Mouse (Mus musculus) E14TG2a.4 (cell line): ENCODE measurements at regions not wholly inside any gene's neighbourhood (a gene's known extent, or its start where the extent isn't known, plus 50 kb on each side); places are given as distances from the start of the nearest gene placed in this dataset.

Experiments
- H3K27me3 ChIP-seq: 2 replicates; pipeline ENCODE4 v1.6.1; 2014; ENCODE audit warnings: low read length, control low read depth; ENCODE audit not compliant: insufficient read depth
- H3K36me3 ChIP-seq: 2 replicates; pipeline ENCODE4 v1.6.1; 2014; ENCODE audit warnings: low read length, control low read depth; ENCODE audit not compliant: insufficient read depth
- H3K4me1 ChIP-seq: replicated peaks from 2 replicates; pipeline ENCODE4 v1.6.1; 2014; ENCODE audit warnings: low read depth, low read length, control low read depth
- H3K4me3 ChIP-seq: replicated peaks from 2 replicates; pipeline ENCODE4 v1.5.1; 2014; ENCODE audit warnings: mild to moderate bottlenecking, low read length
- H3K9me3 ChIP-seq: 2 replicates; pipeline ENCODE4 v1.6.1; 2014; ENCODE audit warnings: low read length, control low read depth
- CTCF ChIP-seq: conservative IDR thresholded peaks from 2 replicates; pipeline ENCODE4 v1.5.1; 2014; ENCODE audit warnings: low read length
- NANOG ChIP-seq: IDR thresholded peaks from 2 replicates; pipeline ENCODE4 v1.6.1; 2014; ENCODE audit warnings: borderline replicate concordance, low read length, mixed read lengths
- POU5F1 ChIP-seq: IDR thresholded peaks from 2 replicates; pipeline ENCODE4 v1.6.1; 2014; ENCODE audit warnings: low read length, borderline replicate concordance

DNA sequence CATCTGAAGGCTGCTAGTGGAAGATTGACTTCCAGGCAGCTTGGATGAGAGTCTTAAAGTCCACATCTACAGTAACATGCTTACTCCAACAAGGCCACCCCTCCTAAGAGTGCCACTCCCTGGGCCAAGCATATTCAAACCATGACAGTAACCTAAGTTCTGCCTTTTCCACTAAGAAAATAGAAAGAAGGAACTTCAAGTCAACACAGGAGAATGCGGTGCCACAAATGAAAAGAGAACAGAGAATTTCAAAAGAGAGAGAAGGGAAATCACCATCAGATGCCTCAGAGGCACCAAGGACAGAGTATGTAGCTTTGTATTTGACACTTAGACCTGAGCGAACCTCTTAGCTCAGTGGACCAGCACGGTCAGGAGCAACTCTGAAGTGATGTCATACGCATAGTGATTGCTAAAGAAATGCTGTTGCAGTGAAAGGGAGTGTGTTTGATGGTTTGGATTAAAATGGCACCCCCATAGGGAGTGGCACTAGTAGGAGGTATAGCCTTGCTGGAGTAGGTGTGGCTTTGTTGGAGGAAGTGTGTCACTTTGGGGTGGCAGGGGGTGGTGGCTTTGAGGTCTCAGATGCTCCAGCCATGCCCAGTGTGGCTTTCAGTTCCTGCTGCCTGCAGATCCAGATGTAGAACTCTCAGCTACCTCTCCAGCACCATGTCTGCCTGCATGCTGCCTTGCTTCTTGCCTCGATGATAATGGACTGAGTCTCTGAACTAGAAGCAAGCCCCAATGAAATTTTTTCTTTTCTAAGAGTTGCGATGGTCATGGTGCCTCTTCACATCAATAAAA, 77.1 kb upstream of the Cnot2 start:
- no peaks in the 10 kb centered on the region for H3K27me3 ChIP-seq
- no peak for TF ChIP-seq POU5F1
- no peak for TF ChIP-seq CTCF
- TF ChIP-seq NANOG: no peak

DNA sequence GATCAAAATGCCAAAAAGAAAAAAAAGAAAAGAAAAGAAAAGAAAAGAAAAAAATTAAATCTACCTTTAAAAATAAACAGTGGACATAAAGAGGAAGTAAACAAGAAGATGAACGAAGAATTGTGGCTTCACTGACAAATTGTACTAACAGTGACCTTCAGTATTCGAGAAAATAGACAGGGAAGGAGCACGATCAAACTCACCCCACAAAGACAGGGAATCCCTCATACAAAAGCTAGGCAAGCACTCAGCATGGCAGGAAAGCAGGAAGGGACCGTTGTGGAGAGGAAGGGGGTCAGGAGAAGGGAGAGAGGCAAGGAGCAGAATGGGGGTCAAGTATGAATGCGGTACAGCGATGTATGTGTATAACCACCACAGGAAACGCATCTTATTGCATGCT, 74.6 kb upstream of the Cnot2 start:
- H3K27me3 ChIP-seq: no peaks in the 10 kb centered on the region
- H3K9me3 ChIP-seq: no peaks in the 10 kb centered on the region
- H3K36me3 ChIP-seq: no peaks in the 10 kb centered on the region
- no peak for TF ChIP-seq CTCF
- TF ChIP-seq POU5F1: no peak
- no peak for TF ChIP-seq NANOG
- peaks cover 11% of the 10 kb centered on the region for H3K4me1 ChIP-seq
- H3K4me3 ChIP-seq: no peak overlapping the region

More for the DNA sequence above, 77.1 kb upstream of the Cnot2 start:
- Histone ChIP-seq H3K4me3 (no peak overlapping the region), H3K36me3 (no peaks in the 10 kb centered on the region), H3K4me1 (peaks cover 17% of the 10 kb centered on the region), H3K9me3 (no peaks in the 10 kb centered on the region)

DNA sequence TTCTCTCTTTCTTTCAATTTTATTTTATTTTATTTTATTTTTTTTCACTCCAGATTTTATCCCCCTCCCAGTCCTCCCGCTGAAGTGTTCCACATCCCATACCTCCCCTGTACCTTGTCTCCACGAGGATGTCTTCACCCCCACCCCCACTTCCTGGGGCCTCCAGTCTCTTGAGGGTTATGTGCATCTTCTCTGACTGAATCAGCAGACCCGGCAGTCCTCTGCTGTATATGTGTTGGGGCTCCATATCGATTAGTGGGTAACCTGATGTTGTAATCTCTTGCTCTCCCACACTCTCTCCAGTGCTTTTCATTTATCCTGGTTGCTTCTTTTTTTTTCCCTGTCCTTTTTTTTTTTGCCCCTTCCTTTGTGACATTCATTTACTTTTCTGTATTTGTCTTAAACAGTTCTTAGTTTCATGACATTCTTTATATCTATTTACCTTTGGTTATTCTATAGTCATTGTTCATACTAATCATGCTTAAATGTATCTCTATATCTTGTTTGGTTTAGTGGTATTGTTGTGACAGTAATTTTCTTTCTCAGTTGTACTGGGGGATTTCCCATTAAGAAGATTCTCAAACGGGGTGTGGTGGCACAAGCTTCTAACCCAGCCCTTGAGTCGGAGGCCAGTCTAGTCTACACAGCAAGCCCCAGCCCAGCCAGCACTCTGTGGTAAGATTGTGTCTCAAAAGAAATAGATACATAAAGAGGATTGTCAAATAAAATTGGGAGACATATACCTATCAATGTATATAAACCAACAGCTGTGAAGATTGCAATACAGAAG, 73.9 kb upstream of the Cnot2 start:
- H3K9me3 ChIP-seq: no peaks in the 10 kb centered on the region
- peaks cover 11% of the 10 kb centered on the region for H3K4me1 ChIP-seq
- no peaks in the 10 kb centered on the region for H3K27me3 ChIP-seq
- no peak overlapping the region for H3K4me3 ChIP-seq
- H3K36me3 ChIP-seq: no peaks in the 10 kb centered on the region
- TF ChIP-seq POU5F1 (no peak), NANOG (no peak), CTCF (no peak)

DNA sequence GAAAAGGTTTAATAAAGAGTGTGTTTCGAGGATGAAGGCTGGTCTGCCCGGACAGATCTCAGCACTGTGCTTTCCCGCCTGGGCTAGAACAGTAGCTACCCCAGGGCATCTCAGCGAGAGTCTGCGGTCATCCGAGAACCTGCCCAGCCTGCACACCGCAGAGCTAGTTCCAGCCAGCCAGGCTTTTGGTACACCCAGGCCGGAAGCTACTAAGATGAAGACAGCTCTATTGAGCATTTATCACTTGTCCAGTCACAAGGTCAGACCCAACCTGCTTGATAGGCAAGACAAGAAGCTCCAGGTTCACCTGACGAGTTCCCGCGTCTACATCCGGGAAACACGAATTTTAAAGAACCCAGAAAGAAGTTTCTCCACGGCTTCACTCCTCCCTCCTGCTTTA, 72.8 kb upstream of the Cnot2 start:
- H3K27me3 ChIP-seq: no peaks in the 10 kb centered on the region
- H3K36me3 ChIP-seq: no peaks in the 10 kb centered on the region
- no peaks in the 10 kb centered on the region for H3K9me3 ChIP-seq
- H3K4me1 ChIP-seq: peaks cover 11% of the 10 kb centered on the region
- no peak overlapping the region for H3K4me3 ChIP-seq
- TF ChIP-seq CTCF (no peak), POU5F1 (no peak), NANOG (no peak)

DNA sequence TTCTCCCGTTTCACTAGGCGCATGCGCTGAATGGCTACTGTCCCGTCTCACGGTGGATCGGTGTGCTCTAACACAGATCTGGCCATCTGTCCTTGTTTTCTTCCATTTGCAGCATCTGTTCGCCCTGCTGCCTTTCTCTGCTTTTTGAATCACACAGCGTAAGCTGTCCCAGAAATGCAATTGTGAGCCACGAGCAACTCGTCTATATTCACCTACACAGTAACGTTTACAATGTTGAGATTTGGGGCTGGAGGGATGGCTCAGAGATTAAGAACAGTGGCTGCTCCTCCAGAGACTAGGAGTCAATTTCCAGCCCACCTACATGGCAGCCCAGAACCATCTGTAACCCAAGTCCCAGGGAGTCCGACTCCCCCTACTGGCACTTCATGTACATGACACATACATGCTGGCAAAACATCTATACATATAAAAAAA, 72.2 kb upstream of the Cnot2 start:
- peaks cover 11% of the 10 kb centered on the region for H3K4me1 ChIP-seq
- no peak overlapping the region for H3K4me3 ChIP-seq
- H3K27me3 ChIP-seq: no peaks in the 10 kb centered on the region
- no peaks in the 10 kb centered on the region for H3K9me3 ChIP-seq
- TF ChIP-seq CTCF (peak; percentile 58), NANOG (no peak)
- no peaks in the 10 kb centered on the region for H3K36me3 ChIP-seq

DNA sequence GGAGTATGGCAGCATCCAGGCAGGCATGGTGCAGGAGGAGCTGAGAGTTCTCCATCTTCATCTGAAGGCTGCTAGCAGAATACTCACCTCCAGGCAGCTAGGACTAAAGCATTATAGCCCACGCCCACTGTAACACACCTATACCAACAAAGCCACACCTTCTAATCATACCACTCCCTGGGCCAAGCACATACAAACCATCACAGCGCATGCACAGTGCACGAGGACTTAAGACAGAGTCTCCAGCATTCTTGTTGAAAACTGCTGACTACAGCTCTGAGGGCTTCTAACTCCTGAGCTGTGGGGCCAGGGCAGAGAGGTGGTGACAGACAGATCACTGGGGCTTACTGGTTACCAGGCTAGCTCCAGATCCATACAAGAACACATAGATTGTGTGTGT, 68.0 kb upstream of the Cnot2 start:
- Histone ChIP-seq H3K9me3 (no peaks in the 10 kb centered on the region), H3K4me1 (peaks cover 25% of the 10 kb centered on the region), H3K4me3 (no peak overlapping the region), H3K27me3 (no peaks in the 10 kb centered on the region), H3K36me3 (no peaks in the 10 kb centered on the region)
- TF ChIP-seq NANOG (no peak), POU5F1 (no peak), CTCF (no peak)

DNA sequence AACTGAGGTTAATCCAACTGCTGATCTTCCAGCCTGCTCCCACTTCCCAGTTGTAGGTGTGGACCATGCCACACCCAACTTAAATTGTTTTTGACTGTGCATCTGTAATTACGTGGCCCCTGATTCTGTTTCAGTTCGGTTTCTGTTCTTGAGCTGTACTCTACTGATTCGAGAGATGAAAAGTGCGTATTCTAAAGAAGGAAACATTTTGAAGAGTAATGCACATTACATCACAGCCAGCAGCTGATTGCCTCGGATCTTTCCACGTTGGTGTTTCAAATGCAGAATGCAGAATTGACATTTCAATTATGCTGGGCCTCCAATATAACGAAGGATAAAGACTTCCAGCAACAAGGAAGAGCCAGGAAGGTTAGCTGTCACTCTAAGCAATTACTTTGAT, 64.7 kb upstream of the Cnot2 start:
- no peak for TF ChIP-seq CTCF
- no peak for TF ChIP-seq POU5F1
- H3K4me1 ChIP-seq: peaks cover 14% of the 10 kb centered on the region
- no peak overlapping the region for H3K4me3 ChIP-seq
- no peaks in the 10 kb centered on the region for H3K36me3 ChIP-seq
- no peaks in the 10 kb centered on the region for H3K9me3 ChIP-seq
- no peaks in the 10 kb centered on the region for H3K27me3 ChIP-seq

DNA sequence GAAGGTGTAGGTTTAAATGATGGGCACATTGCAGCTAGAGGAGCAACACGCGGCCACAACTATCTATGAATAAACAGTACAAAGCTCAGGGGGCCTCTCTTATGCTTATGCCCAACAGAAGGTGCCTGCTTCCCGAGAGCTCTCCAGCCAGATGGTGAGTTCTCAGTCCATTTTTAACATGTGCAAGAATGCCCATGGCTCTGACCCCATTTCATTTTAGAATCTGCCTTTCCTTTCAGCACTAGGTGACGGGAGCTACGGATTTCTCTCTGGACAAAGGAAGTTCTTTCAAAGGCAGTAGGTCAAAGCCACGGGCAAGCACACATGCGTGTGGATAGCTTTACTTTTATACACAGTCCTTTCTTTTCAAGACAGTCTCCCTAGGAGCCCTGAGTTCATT, 64.3 kb upstream of the Cnot2 start:
- TF ChIP-seq CTCF (no peak), POU5F1 (no peak), NANOG (no peak)
- Histone ChIP-seq H3K4me1 (peaks cover 14% of the 10 kb centered on the region), H3K4me3 (no peak overlapping the region), H3K27me3 (no peaks in the 10 kb centered on the region), H3K36me3 (no peaks in the 10 kb centered on the region), H3K9me3 (no peaks in the 10 kb centered on the region)

DNA sequence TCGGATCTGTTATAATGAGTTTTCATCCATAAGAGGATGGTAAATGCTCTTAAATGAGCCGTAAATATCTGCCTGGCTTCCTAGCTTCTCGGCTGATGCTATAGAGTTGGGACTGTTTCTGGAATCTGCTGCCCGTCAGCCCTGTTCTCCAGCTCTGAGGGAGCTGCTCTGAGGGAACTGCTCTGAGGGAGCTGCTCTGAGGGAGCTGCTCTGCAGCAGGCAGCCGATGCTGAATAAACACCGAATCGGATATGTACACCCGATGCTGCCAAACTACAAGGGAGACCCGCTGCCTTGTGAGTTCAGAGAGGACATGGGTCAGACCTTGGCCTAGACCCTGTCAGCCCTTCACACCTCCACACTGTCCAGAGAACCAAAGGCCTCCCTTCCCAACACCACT, 63.8 kb upstream of the Cnot2 start:
- no peaks in the 10 kb centered on the region for H3K9me3 ChIP-seq
- H3K4me3 ChIP-seq: no peak overlapping the region
- H3K27me3 ChIP-seq: no peaks in the 10 kb centered on the region
- no peak for TF ChIP-seq NANOG
- no peak for TF ChIP-seq POU5F1
- no peak for TF ChIP-seq CTCF
- peaks cover 14% of the 10 kb centered on the region for H3K4me1 ChIP-seq
- H3K36me3 ChIP-seq: no peaks in the 10 kb centered on the region
